Mouse (Mus musculus) heart, embryonic 12.5 days (tissue): Measurements from ENCODE around the gene Cfap54. TPM values are rescaled to one million over a fixed set of nuclear protein-coding genes. Genes with fewer than 3 reads are reported as not detected.

Experiments
- ATAC-seq: fragments of 200-750 bp; cut with Nextera tagmentation; 2 replicates; pipeline ENCODE4 v1.8.0; 2017; ENCODE audit warnings: moderate TSS enrichment, moderate library complexity; ENCODE audit not compliant: insufficient number of reproducible peaks, low FRiP score
- H3K27ac ChIP-seq: fragments of 300-500 bp; sonication (generic); 2 replicates; pipeline ENCODE4 v1.5.1; 2016; ENCODE audit warnings: mild to moderate bottlenecking, moderate library complexity; ENCODE audit not compliant: poor library complexity, severe bottlenecking
- H3K27me3 ChIP-seq: fragments of 300-500 bp; sonication (generic); replicated peaks from 2 replicates; pipeline ENCODE4 v1.6.1; 2016; ENCODE audit warnings: mild to moderate bottlenecking, moderate library complexity
- H3K36me3 ChIP-seq: fragments of 300-500 bp; sonication (generic); 2 replicates; pipeline ENCODE4 v1.6.1; 2016; ENCODE audit warnings: mild to moderate bottlenecking, moderate library complexity
- H3K4me1 ChIP-seq: fragments of 300-500 bp; sonication (generic); replicated peaks from 2 replicates; pipeline ENCODE4 v1.6.1; 2016; ENCODE audit warnings: mild to moderate bottlenecking
- H3K4me2 ChIP-seq: fragments of 300-500 bp; sonication (generic); 2 replicates; pipeline ENCODE4 v1.6.1; 2016; ENCODE audit warnings: mild to moderate bottlenecking, moderate library complexity
- H3K4me3 ChIP-seq: fragments of 300-500 bp; sonication (generic); 2 replicates; pipeline ENCODE4 v1.5.1; 2016; ENCODE audit warnings: mild to moderate bottlenecking
- H3K9ac ChIP-seq: fragments of 300-500 bp; sonication (generic); 2 replicates; pipeline ENCODE4 v1.6.1; 2016; ENCODE audit warnings: mild to moderate bottlenecking, moderate library complexity
- H3K9me3 ChIP-seq: fragments of 300-500 bp; sonication (generic); replicated peaks from 2 replicates; pipeline ENCODE4 v1.6.1; 2016; ENCODE audit warnings: mild to moderate bottlenecking, moderate library complexity
- WGBS: fragments of 180-500 bp; shearing (Covaris S2); methylation state at CpG from one replicate; pipeline ENCODE4 v1.1.7; 2016; 5-methylcytosine and 5-hydroxymethylcytosine counted together
- polyA plus RNA-seq: library from polyadenylated mRNA; unstranded; fragments of >200 nt; fragmentation: Nextera tagmentation; extraction: Ambion mirVana; gene quantifications from 2 replicates; pipeline ENCODE4 v1.2.1, GENCODE M21; 2016

Cfap54 gene
- polyA plus RNA-seq, 1 experiment from 2014 or later, result 0.55 TPM

- H3K36me3 ChIP-seq, result no peaks in the 10 kb centered on the region
- no peak for ATAC-seq
- H3K27ac ChIP-seq, result no peak overlapping the region
- no peak overlapping the region for H3K4me3 ChIP-seq
- H3K4me1 ChIP-seq, result no peaks in the 10 kb centered on the region; the same call in 1 of the 2 replicates
- H3K27me3 ChIP-seq, result no peaks in the 10 kb centered on the region
- peaks cover 3% of the 10 kb centered on the region; the same call in 1 of the 2 replicates for H3K9me3 ChIP-seq
- WGBS, result 89% methylated on average over 7 of the region's 7 CpGs
- H3K9ac ChIP-seq, result no peak overlapping the region
- H3K4me2 ChIP-seq, result no peak overlapping the region
These were observed 16.0 kb upstream of the Cfap54 start for GRCm38 (mm10) chr10:93097439-93097838.

GRCm38 (mm10) chr10:93095827-93096226 lies 14.4 kb upstream of the Cfap54 start:
- no peak overlapping the region for H3K27ac ChIP-seq
- 0 out of 2 replicates have a peak, but pooled peaks cover 3% of the 10 kb centered on the region for H3K9me3 ChIP-seq
- no peaks in the 10 kb centered on the region; the same call in 1 of the 2 replicates for H3K4me1 ChIP-seq
- H3K27me3 ChIP-seq, result no peaks in the 10 kb centered on the region
- no peak overlapping the region for H3K4me2 ChIP-seq
- H3K4me3 ChIP-seq, result no peak overlapping the region
- H3K36me3 ChIP-seq, result no peaks in the 10 kb centered on the region
- H3K9ac ChIP-seq, result no peak overlapping the region
- 74% methylated on average over 4 of the region's 4 CpGs for WGBS
- ATAC-seq, result no peak

- no peaks in the 10 kb centered on the region for H3K36me3 ChIP-seq
- no peak overlapping the region for H3K4me3 ChIP-seq
- no peak overlapping the region for H3K4me2 ChIP-seq
- no peaks in the 10 kb centered on the region for H3K27me3 ChIP-seq
- no peak overlapping the region for H3K27ac ChIP-seq
- 59% methylated on average over 7 of the region's 7 CpGs for WGBS
- no peaks in the 10 kb centered on the region; the same call in 1 of the 2 replicates for H3K4me1 ChIP-seq
- ATAC-seq, result no peak
- 0 out of 2 replicates have a peak, but pooled peaks cover 3% of the 10 kb centered on the region for H3K9me3 ChIP-seq
- H3K9ac ChIP-seq, result no peak overlapping the region
These were observed 13.7 kb upstream of the Cfap54 start for GRCm38 (mm10) chr10:93094957-93095580.

DNA sequence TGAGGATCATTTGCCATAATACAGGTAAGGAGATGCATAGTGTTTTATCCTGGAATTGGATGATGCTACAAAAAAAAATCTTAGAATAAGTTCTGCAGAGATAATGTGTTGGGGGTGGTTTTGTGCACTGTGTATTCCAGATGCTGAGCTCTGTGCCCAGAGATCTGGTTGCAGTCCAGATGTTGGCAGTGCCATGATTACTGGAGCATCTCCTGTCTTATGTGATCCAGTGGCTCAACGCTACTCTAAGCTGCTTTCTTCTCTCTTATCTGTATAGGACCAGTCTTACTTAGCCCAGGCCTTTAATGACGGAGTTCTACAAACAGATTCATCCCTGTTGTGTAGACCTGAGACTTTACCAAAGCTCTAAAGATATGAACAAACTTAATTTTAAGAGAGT lies 10.5 kb upstream of the Cfap54 start:
- 81% methylated on average over 2 of the region's 2 CpGs for WGBS
- no peak for ATAC-seq

DNA sequence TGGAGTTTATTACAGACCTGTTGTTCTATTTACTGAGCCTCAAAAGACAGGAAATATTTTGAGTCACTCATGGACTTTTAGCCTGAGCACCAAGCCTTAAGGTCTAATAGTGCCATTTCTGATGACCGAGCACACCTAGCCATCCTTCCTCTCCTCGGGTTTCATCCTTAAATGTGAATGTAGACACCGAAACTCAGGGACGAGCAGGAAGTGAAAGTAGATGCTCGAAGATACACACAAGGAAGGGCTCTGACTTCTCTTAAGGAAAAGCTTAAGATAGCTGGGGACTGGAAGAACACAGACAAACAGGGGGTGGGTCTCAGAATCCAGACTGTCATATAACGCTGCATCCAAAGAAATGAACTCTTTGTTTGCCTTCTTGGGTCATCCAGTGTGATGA lies 8.8 kb upstream of the Cfap54 start:
- peaks cover 4% of the 10 kb centered on the region; the same call in 1 of the 2 replicates for H3K4me1 ChIP-seq
- H3K36me3 ChIP-seq, result no peaks in the 10 kb centered on the region
- 76% methylated on average over 6 of the region's 6 CpGs for WGBS
- H3K27ac ChIP-seq, result no peak overlapping the region
- H3K4me2 ChIP-seq, result no peak overlapping the region
- no peaks in the 10 kb centered on the region for H3K9me3 ChIP-seq
- H3K9ac ChIP-seq, result no peak overlapping the region
- no peak for ATAC-seq
- no peaks in the 10 kb centered on the region for H3K27me3 ChIP-seq
- H3K4me3 ChIP-seq, result no peak overlapping the region

More for the DNA sequence above, 10.5 kb upstream of the Cfap54 start:
- Histone ChIP-seq H3K4me1 (peaks cover 4% of the 10 kb centered on the region; the same call in 1 of the 2 replicates), H3K9ac (no peak overlapping the region), H3K36me3 (no peaks in the 10 kb centered on the region), H3K27me3 (no peaks in the 10 kb centered on the region), H3K27ac (no peak overlapping the region), H3K9me3 (no peaks in the 10 kb centered on the region), H3K4me3 (no peak overlapping the region), H3K4me2 (no peak overlapping the region)

DNA sequence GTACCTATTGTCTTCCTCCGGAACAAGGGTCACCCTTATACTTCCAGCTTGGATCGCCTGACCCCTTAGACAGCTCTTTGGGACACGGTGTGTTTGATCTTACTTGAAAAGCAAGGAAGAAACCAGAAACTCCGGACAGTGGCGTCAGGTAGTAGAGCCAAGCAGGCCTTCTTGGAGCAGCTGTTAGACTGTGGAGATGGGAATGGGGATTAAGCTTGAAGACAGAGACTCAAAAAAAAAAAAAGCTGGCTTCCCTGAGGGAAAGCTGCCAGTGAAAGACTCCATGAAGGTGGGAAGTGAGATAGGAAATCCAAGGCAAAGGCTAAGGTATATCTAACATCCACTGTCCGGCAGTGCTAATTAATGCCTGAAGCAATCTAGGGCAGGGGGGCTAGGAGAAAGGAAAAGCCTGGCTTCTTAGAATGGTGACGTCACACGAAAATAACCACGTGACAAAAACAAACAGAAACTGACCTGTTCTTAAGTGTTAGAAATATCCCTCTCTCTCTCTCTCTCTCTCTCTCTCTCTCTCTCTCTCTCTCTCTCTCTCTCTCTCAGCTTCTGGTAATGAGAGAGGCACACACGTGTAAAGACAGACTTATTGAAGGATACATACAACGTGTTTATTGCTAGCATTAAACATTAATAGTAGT lies 7.1 kb upstream of the Cfap54 start:
- Histone ChIP-seq H3K4me1 (0 out of 2 replicates have a peak, but pooled peaks cover 6% of the 10 kb centered on the region), H3K36me3 (no peaks in the 10 kb centered on the region), H3K9ac (no peak overlapping the region), H3K27me3 (no peaks in the 10 kb centered on the region), H3K27ac (no peak overlapping the region), H3K9me3 (no peaks in the 10 kb centered on the region), H3K4me2 (no peak overlapping the region), H3K4me3 (no peak overlapping the region)
- ATAC-seq, result no peak
- WGBS, result 67% methylated on average over 11 of the region's 11 CpGs

DNA sequence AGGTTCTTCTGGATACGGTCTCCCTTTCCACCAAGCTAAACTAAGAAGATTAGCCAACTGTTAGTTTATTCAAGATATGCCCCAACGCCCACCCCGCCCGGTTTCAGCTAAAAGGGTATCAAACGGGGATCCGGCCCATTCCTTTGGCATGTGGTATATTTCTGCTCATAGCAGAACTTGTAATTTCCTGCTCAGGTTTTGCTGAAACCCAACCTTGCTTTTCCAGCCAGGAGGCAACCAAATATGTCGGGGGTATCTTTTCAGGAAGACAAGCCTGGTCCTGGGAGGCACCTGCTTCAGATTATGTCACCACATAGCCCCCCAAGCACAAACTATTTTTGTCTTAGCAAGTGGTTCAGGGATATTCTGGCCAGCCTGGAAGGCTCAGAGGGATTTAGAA lies 6.1 kb upstream of the Cfap54 start:
- no peak for ATAC-seq
- no peaks in the 10 kb centered on the region for H3K36me3 ChIP-seq
- WGBS, result 55% methylated on average over 7 of the region's 7 CpGs
- no peaks in the 10 kb centered on the region for H3K9me3 ChIP-seq
- no peak overlapping the region for H3K4me3 ChIP-seq
- H3K27me3 ChIP-seq, result no peaks in the 10 kb centered on the region
- H3K4me1 ChIP-seq, result 0 out of 2 replicates have a peak, but pooled peaks cover 6% of the 10 kb centered on the region
- H3K27ac ChIP-seq, result no peak overlapping the region
- H3K4me2 ChIP-seq, result no peak overlapping the region
- no peak overlapping the region for H3K9ac ChIP-seq

DNA sequence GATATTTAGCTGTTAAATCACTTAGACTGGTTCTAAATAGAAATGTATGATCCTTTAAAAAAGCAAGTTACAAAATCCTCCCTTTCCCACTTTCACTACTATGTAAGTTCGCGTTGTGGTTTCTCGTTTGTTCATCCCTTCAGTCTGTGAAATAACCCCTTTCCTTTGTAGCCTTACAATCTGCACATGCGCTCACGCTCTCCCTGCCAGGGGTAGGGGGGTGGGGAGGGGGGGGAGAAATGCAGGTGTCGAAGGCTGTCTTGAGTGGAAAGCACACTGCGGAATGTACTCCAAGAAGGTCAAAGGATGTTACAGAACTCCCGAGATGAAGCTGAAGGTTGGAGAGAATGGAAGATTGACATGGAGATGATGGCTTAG lies 2.5 kb upstream of the Cfap54 start:
- no peak for ATAC-seq
- Histone ChIP-seq H3K9ac (no peak overlapping the region), H3K27me3 (no peaks in the 10 kb centered on the region), H3K27ac (no peak overlapping the region), H3K4me2 (no peak overlapping the region), H3K9me3 (no peaks in the 10 kb centered on the region), H3K36me3 (no peaks in the 10 kb centered on the region), H3K4me1 (peaks cover 10% of the 10 kb centered on the region; the same call in 1 of the 2 replicates), H3K4me3 (no peak overlapping the region)
- WGBS, result 54% methylated on average over 8 of the region's 8 CpGs

DNA sequence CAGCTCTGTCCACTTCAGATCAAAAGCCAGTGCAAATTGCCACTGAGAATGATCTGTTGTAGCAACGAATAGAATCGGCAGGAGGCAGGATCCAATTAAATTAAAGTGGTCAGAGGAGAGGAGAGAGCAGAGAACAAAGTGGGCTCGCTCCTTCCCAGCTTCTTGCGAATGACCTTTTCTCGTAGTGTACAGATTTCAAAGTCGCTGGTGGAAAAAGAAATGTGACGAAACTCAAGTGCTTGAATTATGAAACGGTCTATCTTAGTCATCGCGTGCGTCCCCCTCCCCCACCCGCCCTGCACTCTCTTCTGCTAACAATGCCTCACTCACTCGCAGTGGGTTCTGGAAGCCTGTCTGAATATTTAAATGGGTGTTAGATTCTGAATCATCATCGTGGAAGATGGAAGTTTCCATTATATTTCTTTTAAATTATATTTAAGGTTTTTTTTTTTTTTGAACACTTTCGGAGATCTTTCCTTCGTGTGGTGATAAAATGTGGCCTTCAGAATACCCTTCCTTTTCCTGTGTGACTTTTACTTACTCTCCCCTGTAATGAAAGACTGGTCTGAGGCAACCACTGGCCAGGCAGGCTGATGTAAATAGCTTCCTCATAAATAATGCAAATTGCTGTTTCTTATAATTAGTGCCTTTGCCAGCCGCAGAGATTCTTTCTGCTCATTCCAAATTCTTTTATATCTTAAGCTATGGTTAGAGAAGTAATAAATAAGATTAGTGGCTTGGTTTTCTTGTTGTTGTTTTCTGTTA lies 2.0 kb upstream of the Cfap54 start:
- peak overlapping the region; percentile 62 for H3K4me2 ChIP-seq
- H3K4me1 ChIP-seq, result peaks cover 10% of the 10 kb centered on the region; the same call in 1 of the 2 replicates
- H3K4me3 ChIP-seq, result peak overlapping the region; percentile 33
- no peak for ATAC-seq
- WGBS, result 11% methylated on average over 17 of the region's 17 CpGs
- no peaks in the 10 kb centered on the region for H3K27me3 ChIP-seq
- no peaks in the 10 kb centered on the region for H3K36me3 ChIP-seq
- H3K9me3 ChIP-seq, result no peaks in the 10 kb centered on the region
- H3K27ac ChIP-seq, result no peak overlapping the region
- H3K9ac ChIP-seq, result no peak overlapping the region; the same call in 1 of the 2 replicates

- no peak overlapping the region for H3K27ac ChIP-seq
- no peak overlapping the region for H3K9ac ChIP-seq
- H3K4me1 ChIP-seq, result peaks cover 7% of the 10 kb centered on the region; the same call in 1 of the 2 replicates
- H3K9me3 ChIP-seq, result no peaks in the 10 kb centered on the region
- ATAC-seq, result no peak
- H3K36me3 ChIP-seq, result no peaks in the 10 kb centered on the region
- H3K4me2 ChIP-seq, result no peak overlapping the region
- no peaks in the 10 kb centered on the region for H3K27me3 ChIP-seq
- H3K4me3 ChIP-seq, result no peak overlapping the region
- WGBS, result 85% methylated on average over 3 of the region's 3 CpGs
These were observed 1.9 kb downstream of the Cfap54 start for GRCm38 (mm10) chr10:93079486-93079885.

DNA sequence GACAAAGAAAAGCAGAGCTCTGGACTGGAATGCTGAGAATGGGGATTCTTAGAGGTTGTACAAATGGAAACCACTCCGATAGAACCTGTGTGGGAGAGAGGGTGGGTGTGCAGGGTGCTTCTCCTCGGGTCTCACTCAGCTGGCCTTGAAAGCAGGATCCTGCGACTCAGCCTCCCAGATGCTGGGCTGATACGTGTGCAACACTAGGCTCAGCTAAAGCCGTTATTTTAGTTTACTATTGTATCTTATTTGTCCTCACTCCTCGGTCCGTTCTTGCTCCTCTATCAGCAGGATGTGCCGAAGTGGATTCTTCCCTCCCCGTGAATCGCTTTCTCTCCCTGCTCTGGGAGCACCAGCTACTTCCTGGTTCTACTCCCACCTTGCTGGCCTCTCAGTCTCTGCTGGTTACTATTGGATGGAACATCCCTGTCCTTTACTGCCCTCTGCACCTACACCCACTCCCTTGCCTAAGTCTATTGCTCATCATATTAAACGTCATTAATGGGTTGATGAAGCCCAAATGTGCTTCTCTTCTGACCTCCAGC lies 3.4 kb downstream of the Cfap54 start:
- H3K27me3 ChIP-seq, result no peaks in the 10 kb centered on the region
- no peaks in the 10 kb centered on the region for H3K9me3 ChIP-seq
- H3K9ac ChIP-seq, result no peak overlapping the region
- H3K36me3 ChIP-seq, result no peaks in the 10 kb centered on the region
- H3K27ac ChIP-seq, result no peak overlapping the region
- no peak for ATAC-seq
- WGBS, result 59% methylated on average over 11 of the region's 11 CpGs
- H3K4me3 ChIP-seq, result no peak overlapping the region
- no peak overlapping the region for H3K4me2 ChIP-seq
- H3K4me1 ChIP-seq, result peaks cover 4% of the 10 kb centered on the region; the same call in 1 of the 2 replicates
